ENCODE assay signal across 34 mouse cellular contexts in genomic region chr8:120174606-120175005, GRCm38 (mm10). TPM values are rescaled to one million over a fixed set of nuclear protein-coding genes. Genes with fewer than 3 reads are reported as not detected.
"Had no signal": no experiment of that assay in that cellular context is flagged by ENCODE, and none has a peak within 500 bp of the region (broad histone marks: within the 10 kb centered on the region; RNA-seq: fewer than 3 reads in every experiment).

No protein-coding gene starts in this region.

- H3K27ac ChIP-seq: gastrocnemius, adult 2 months; heart, embryonic 13.5 days; heart, embryonic 15.5 days; hindbrain, embryonic 10.5 days; hindbrain, embryonic 12.5 days; hindbrain, embryonic 14.5 days; intestine, embryonic 15.5 days; kidney, embryonic 15.5 days; kidney, postnatal 0 days; left cerebral cortex, adult 2 months; limb, embryonic 10.5 days; limb, embryonic 12.5 days; liver, embryonic 13.5 days had no signal

- DNase-seq: gastrocnemius, adult 2 months; gastrocnemius, postnatal 10 days; gastrocnemius, postnatal 25 days; heart, adult 18-20 months; heart, postnatal 10 days; heart, postnatal 4 days; kidney, adult 18-20 months; kidney, adult 9 months; kidney, postnatal 14 days; kidney, postnatal 36 days; layer of hippocampus, adult 9-11 months; liver; liver, embryonic 13.5 days had no signal

- H3K4me1 ChIP-seq: liver, embryonic 13.5 days had no signal

- H3K4me2 ChIP-seq: heart, embryonic 11.5 days; heart, embryonic 13.5 days; heart, embryonic 15.5 days; hindbrain, embryonic 12.5 days; hindbrain, embryonic 14.5 days; intestine, embryonic 15.5 days; kidney, embryonic 15.5 days; limb, embryonic 12.5 days; liver, embryonic 11.5 days; liver, embryonic 13.5 days had no signal

- ATAC-seq: hindbrain, embryonic 16.5 days; inflammation-experienced regulatory T-cells, adult 6 months; intestine, embryonic 15.5 days; intestine, postnatal 0 days had no signal

- H3K9me3 ChIP-seq: heart, embryonic 13.5 days; heart, embryonic 15.5 days; hindbrain, embryonic 10.5 days; hindbrain, embryonic 12.5 days; intestine, embryonic 15.5 days; kidney, embryonic 15.5 days; limb, embryonic 10.5 days; limb, embryonic 12.5 days; liver, embryonic 13.5 days had no signal

- H3K9ac ChIP-seq: heart, embryonic 13.5 days; heart, embryonic 15.5 days; hindbrain, embryonic 12.5 days; hindbrain, embryonic 14.5 days; intestine, embryonic 15.5 days; kidney, embryonic 15.5 days; limb, embryonic 12.5 days; liver, embryonic 13.5 days had no signal

- H3K36me3 ChIP-seq: heart, embryonic 13.5 days; heart, embryonic 15.5 days; hindbrain, embryonic 10.5 days; hindbrain, embryonic 12.5 days; intestine, embryonic 15.5 days; kidney, embryonic 15.5 days; limb, embryonic 10.5 days; limb, embryonic 12.5 days; liver, embryonic 13.5 days had no signal

- H3K4me3 ChIP-seq: gastrocnemius, adult 2 months; heart, embryonic 13.5 days; heart, embryonic 15.5 days; hindbrain, embryonic 10.5 days; hindbrain, embryonic 12.5 days; intestine, embryonic 15.5 days; kidney, embryonic 15.5 days; left cerebral cortex, adult 2 months; limb, embryonic 10.5 days; limb, embryonic 12.5 days; liver, embryonic 13.5 days had no signal

RNA-seq across cellular contexts. Expression of gene Fam92b, which starts 2.7 kb away (rescaled TPM):
- total RNA-seq: gastrocnemius, adult 2 months; gastrocnemius, postnatal 10 days; gastrocnemius, postnatal 25 days; gastrocnemius, postnatal 4 days; granulocyte monocyte progenitor cell, adult 5-6 weeks; heart, adult 8-10 months; heart, postnatal 10 days; heart, postnatal 25 days; heart, postnatal 4 days had no signal
- polyA plus RNA-seq: heart, embryonic 11.5 days; heart, embryonic 13.5 days; inflammation-experienced regulatory T-cells, adult 6 months; intestine, postnatal 0 days; kidney, postnatal 0 days; limb, embryonic 10.5 days; limb, embryonic 12.5 days; limb, embryonic 14.5 days; liver, embryonic 13.5 days had no signal
